Mouse (Mus musculus): ENCODE measurements around the gene Pde1c. TPM values are rescaled to one million over a fixed set of nuclear protein-coding genes. Genes with fewer than 3 reads are reported as not detected.
A peak's percentile ranks its signal among the peaks of the same experiment; 100 is the strongest.

Pde1c gene
- polyA plus RNA-seq, 1 experiment from 2014 or later, result 4.8 TPM

DNA sequence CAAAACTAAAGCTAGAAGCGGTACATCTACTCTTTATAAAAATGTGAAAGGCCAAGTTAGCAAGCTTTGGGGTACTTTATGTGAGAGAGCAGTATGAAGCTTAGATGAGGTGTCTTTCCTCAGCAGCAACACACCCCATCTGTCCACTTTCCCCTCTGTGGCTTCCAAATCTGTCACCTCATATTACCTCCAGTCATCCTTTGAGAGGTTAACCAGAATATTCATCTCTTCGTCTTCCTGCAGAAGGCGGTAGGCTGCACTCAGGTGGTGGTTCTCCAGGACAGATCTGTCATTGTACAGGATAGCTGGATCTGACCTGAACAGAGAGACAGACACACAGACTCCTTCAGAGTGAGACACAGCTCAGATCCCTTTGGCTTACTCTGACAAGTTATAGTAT is 412.1 kb downstream of the Pde1c start:
- Histone ChIP-seq H3K27ac (ENCODE audit: low read depth, low read length) (no peak overlapping the region), H3K4me3 (ENCODE audit: low read depth, low read length) (no peak overlapping the region), H3K27me3 (ENCODE audit: control insufficient read depth, insufficient read depth, low read length) (no peaks in the 10 kb centered on the region), H3K36me3 (ENCODE audit: control insufficient read depth, insufficient read depth, low read length) (no peaks in the 10 kb centered on the region), H3K4me2 (no peak overlapping the region), H3K9me3 (ENCODE audit: control insufficient read depth, low read length) (no peaks in the 10 kb centered on the region), H3K4me1 (ENCODE audit: control insufficient read depth, insufficient read depth, low read length) (no peaks in the 10 kb centered on the region), H3K9ac (ENCODE audit: low read length) (no peak overlapping the region)
- WGBS, result 94% methylated on average over 3 of the region's 3 CpGs
- DNase-seq (ENCODE audit: low spot score, missing footprints) (no peak), ATAC-seq (ENCODE audit: low FRiP score) (no peak)

DNA sequence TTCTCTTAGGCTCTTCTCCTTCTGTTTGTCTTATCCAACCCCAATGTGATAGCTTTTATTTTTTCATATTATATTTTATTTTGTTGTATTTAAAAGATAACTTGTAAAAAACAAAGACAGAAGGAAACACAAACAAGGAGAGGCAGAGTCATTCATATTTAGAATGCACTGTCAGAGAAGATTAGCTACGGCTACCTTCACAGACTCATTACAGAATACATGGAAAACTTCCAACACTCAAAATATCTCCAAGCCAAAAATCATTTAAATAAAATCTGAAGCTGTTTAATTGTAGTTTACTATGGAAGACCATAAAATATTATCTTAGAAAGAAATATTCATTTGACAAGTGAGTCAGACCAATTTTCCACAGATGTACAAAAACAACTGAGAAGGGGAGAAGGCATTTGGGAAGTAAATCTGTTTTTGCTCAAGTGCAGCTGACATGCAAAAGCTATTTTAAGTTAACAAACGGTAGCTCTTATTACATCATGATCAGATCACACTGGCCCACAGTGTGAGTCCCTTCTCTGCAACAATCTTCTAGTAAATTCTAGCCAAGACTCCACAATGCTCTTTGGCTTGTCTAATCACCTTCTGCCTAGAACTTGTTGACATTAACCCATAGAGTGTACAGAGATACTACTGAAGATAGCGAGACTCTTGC is 438.3 kb downstream of the Pde1c start:
- no peak overlapping the region for H3K4me2 ChIP-seq
- ATAC-seq (ENCODE audit: low FRiP score) (no peak), DNase-seq (ENCODE audit: low spot score, missing footprints) (no peak)
- no peaks in the 10 kb centered on the region for H3K9me3 ChIP-seq (ENCODE audit: control insufficient read depth, low read length)
- no peak overlapping the region for H3K4me3 ChIP-seq (ENCODE audit: low read depth, low read length)
- no peak overlapping the region for H3K9ac ChIP-seq (ENCODE audit: low read length)
- no peak overlapping the region for H3K27ac ChIP-seq (ENCODE audit: low read depth, low read length)
- H3K27me3 ChIP-seq (ENCODE audit: control insufficient read depth, insufficient read depth, low read length), result no peaks in the 10 kb centered on the region
- no peaks in the 10 kb centered on the region for H3K4me1 ChIP-seq (ENCODE audit: control insufficient read depth, insufficient read depth, low read length)
- H3K36me3 ChIP-seq (ENCODE audit: control insufficient read depth, insufficient read depth, low read length), result no peaks in the 10 kb centered on the region
- WGBS, result 88% methylated on average over 3 of the region's 3 CpGs

DNA sequence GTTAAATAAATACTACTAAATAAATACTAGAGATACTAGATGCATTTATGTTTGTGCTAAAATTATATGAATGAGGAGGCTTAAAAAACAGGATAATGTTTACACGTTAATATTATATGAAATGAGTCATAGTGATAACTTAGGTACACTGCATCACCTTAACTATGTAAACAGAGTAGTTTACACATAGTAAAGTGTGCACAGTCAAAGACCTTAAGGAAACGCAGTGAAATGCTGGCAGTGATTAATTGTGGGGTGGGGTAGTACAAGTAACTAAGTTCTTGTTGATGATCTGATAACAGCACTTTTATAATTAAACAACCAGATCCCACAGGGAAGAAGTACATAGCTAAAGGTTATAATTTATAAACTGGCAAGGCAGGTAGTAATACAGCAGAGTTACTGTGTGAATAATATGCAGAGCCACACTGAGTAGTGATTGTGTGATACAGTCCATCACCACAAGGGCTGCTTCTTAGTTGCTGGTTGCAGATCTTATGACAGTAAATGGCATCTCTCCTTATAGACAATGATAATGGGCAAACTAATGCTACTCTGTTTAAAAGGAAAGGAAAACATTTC is 469.3 kb downstream of the Pde1c start:
- Histone ChIP-seq H3K27ac (ENCODE audit: low read depth, low read length) (no peak overlapping the region), H3K9ac (ENCODE audit: low read length) (no peak overlapping the region), H3K4me3 (ENCODE audit: low read depth, low read length) (no peak overlapping the region), H3K27me3 (ENCODE audit: control insufficient read depth, insufficient read depth, low read length) (no peaks in the 10 kb centered on the region), H3K36me3 (ENCODE audit: control insufficient read depth, insufficient read depth, low read length) (no peaks in the 10 kb centered on the region), H3K9me3 (ENCODE audit: control insufficient read depth, low read length) (peaks cover 4% of the 10 kb centered on the region; the same call in 1 of the 2 replicates), H3K4me2 (no peak overlapping the region), H3K4me1 (ENCODE audit: control insufficient read depth, insufficient read depth, low read length) (no peaks in the 10 kb centered on the region)
- DNase-seq (ENCODE audit: low spot score, missing footprints) (no peak), ATAC-seq (ENCODE audit: low FRiP score) (no peak)
- 93% methylated on average over 2 of the region's 2 CpGs for WGBS

DNA sequence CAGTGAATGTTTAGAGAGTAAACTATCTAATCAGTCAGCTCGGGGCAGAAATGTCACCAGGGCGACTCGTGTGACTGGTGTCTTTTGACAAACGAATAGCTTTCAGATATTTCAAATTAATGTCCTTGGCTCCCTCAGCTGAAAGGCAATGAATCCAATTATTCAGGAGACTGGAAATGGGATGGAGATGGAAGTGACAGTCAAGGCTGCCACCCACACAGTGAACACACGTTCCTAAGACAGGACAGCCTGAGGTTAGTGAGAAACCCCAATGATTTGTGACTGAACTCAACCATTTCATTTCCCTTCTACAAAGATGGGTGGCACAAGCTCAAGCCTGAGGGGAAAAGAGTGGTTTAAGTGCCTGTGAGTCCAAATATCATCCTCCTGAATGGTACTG is 470.5 kb downstream of the Pde1c start:
- Histone ChIP-seq H3K9ac (ENCODE audit: low read length) (no peak overlapping the region), H3K4me1 (ENCODE audit: control insufficient read depth, insufficient read depth, low read length) (no peaks in the 10 kb centered on the region), H3K27me3 (ENCODE audit: control insufficient read depth, insufficient read depth, low read length) (no peaks in the 10 kb centered on the region), H3K36me3 (ENCODE audit: control insufficient read depth, insufficient read depth, low read length) (no peaks in the 10 kb centered on the region), H3K4me2 (no peak overlapping the region), H3K4me3 (ENCODE audit: low read depth, low read length) (no peak overlapping the region), H3K27ac (ENCODE audit: low read depth, low read length) (no peak overlapping the region), H3K9me3 (ENCODE audit: control insufficient read depth, low read length) (peaks cover 4% of the 10 kb centered on the region; the same call in 1 of the 2 replicates)
- 84% methylated on average over 5 of the region's 5 CpGs for WGBS
- DNase-seq (ENCODE audit: low spot score, missing footprints), result no peak
- ATAC-seq (ENCODE audit: low FRiP score), result no peak

DNA sequence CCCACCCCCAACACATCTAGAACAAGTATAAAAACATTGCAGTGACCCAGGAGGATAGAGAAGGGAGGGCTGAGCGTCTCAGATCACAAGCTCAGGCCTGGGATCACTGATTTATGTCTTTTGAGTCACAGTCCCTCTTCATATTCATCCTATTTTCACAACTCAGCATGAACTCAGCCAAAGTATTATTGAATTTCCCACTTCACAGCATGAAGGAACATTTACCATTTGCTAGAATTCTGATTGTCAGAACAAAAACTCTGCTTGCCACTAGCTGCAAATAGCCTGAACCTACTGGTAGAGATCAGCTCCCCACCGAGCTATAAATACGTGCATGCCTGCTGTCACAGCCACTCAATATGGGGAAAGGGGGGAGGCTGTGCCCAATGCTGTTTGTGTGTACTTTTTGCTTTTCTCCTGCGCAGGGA is 492.5 kb downstream of the Pde1c start:
- H3K36me3 ChIP-seq (ENCODE audit: control insufficient read depth, insufficient read depth, low read length), result no peaks in the 10 kb centered on the region
- no peak overlapping the region for H3K4me3 ChIP-seq (ENCODE audit: low read depth, low read length)
- no peak overlapping the region for H3K9ac ChIP-seq (ENCODE audit: low read length)
- H3K4me2 ChIP-seq, result no peak overlapping the region
- peak; percentile 64; the same call in 1 of the 2 replicates for ATAC-seq (ENCODE audit: low FRiP score)
- H3K27ac ChIP-seq (ENCODE audit: low read depth, low read length), result no peak overlapping the region
- peak; percentile 79 for DNase-seq (ENCODE audit: low spot score, missing footprints)
- H3K9me3 ChIP-seq (ENCODE audit: control insufficient read depth, low read length), result no peaks in the 10 kb centered on the region
- no peaks in the 10 kb centered on the region for H3K27me3 ChIP-seq (ENCODE audit: control insufficient read depth, insufficient read depth, low read length)
- no peaks in the 10 kb centered on the region for H3K4me1 ChIP-seq (ENCODE audit: control insufficient read depth, insufficient read depth, low read length)
- 38% methylated on average over 4 of the region's 4 CpGs for WGBS

DNA sequence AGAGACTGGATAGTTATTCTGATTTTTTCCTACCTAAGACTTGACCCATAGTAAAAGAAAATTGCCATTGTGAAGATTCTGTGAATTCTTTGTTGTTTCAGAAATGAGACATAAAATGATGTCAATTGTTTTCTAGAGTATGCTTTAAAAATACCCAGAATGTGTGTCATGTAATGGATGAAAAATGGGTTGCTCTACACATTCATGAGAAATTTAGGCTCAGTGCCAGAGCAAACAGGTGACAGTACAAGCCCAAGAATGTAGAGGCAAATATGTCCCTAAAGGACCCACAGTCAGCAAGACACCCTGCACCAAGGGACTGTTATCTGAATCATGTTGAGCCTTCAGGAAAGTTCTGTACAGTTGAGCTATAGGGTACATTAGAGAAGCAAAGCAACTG is 500.4 kb downstream of the Pde1c start:
- Histone ChIP-seq H3K36me3 (ENCODE audit: control insufficient read depth, insufficient read depth, low read length) (no peaks in the 10 kb centered on the region), H3K27ac (ENCODE audit: low read depth, low read length) (no peak overlapping the region), H3K9me3 (ENCODE audit: control insufficient read depth, low read length) (no peaks in the 10 kb centered on the region), H3K4me2 (no peak overlapping the region), H3K27me3 (ENCODE audit: control insufficient read depth, insufficient read depth, low read length) (no peaks in the 10 kb centered on the region), H3K4me1 (ENCODE audit: control insufficient read depth, insufficient read depth, low read length) (no peaks in the 10 kb centered on the region), H3K9ac (ENCODE audit: low read length) (no peak overlapping the region), H3K4me3 (ENCODE audit: low read depth, low read length) (no peak overlapping the region)
- ATAC-seq (ENCODE audit: low FRiP score) (no peak), DNase-seq (ENCODE audit: low spot score, missing footprints) (peak; percentile 62)

DNA sequence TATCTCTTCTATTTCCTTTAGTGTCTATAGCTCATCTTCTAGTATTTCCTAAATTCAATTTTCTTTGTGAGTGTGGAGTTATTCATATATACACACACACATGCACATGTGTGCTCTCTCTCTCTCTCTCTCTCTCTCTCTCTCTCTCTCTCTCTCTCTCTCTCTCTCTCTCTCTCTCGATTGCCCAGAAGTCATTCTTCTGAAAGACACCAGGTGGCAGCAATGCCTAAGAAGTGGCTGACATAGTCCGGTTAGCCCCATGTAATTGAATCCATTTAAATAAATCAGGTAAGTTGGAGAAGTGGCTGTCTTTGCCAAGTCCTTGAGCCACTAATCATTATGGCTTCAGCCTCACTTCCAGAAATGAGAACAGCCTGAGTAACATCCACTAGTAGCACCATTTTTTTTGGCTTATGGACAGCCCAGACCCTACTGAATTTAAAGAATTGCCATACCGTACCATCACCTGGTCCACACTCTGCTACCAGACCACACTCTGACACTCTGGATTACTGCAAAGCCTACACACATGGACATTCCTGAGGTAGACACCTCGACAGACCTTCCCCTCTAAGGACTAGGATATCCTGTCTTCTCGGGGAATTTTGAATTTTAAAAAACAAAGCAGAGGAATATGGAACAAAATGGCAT is 502.1 kb downstream of the Pde1c start:
- Histone ChIP-seq H3K9ac (ENCODE audit: low read length) (no peak overlapping the region), H3K9me3 (ENCODE audit: control insufficient read depth, low read length) (no peaks in the 10 kb centered on the region), H3K4me3 (ENCODE audit: low read depth, low read length) (no peak overlapping the region), H3K27ac (ENCODE audit: low read depth, low read length) (no peak overlapping the region), H3K27me3 (ENCODE audit: control insufficient read depth, insufficient read depth, low read length) (no peaks in the 10 kb centered on the region), H3K4me2 (no peak overlapping the region), H3K36me3 (ENCODE audit: control insufficient read depth, insufficient read depth, low read length) (no peaks in the 10 kb centered on the region), H3K4me1 (ENCODE audit: control insufficient read depth, insufficient read depth, low read length) (no peaks in the 10 kb centered on the region)
- ATAC-seq (ENCODE audit: low FRiP score) (peak; percentile 84), DNase-seq (ENCODE audit: low spot score, missing footprints) (peak; percentile 90)
- 41% methylated on average over 5 of the region's 5 CpGs for WGBS

DNA sequence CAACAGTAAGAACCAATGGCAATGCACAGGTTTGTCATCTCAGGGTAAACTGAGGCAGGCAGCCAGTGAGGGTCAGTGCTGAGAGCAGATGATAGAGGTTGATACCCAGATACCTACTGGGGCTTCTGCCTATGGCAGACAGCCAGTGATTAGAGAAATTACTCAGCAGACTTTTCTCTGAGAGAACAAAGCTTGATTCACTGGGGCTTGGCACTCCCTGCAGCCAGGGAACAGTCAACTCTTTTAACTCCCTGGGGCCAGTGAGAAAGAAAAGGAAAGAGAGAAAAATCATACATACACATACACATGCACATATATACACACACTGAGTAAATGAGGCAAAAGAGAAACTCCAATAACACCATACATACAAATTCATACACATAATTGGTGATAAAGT is 505.2 kb downstream of the Pde1c start:
- Histone ChIP-seq H3K4me3 (ENCODE audit: low read depth, low read length) (no peak overlapping the region), H3K9me3 (ENCODE audit: control insufficient read depth, low read length) (no peaks in the 10 kb centered on the region), H3K27me3 (ENCODE audit: control insufficient read depth, insufficient read depth, low read length) (no peaks in the 10 kb centered on the region), H3K4me2 (no peak overlapping the region), H3K27ac (ENCODE audit: low read depth, low read length) (no peak overlapping the region), H3K4me1 (ENCODE audit: control insufficient read depth, insufficient read depth, low read length) (no peaks in the 10 kb centered on the region), H3K36me3 (ENCODE audit: control insufficient read depth, insufficient read depth, low read length) (no peaks in the 10 kb centered on the region), H3K9ac (ENCODE audit: low read length) (no peak overlapping the region)
- no peak for ATAC-seq (ENCODE audit: low FRiP score)
- no peak for DNase-seq (ENCODE audit: low spot score, missing footprints)

DNA sequence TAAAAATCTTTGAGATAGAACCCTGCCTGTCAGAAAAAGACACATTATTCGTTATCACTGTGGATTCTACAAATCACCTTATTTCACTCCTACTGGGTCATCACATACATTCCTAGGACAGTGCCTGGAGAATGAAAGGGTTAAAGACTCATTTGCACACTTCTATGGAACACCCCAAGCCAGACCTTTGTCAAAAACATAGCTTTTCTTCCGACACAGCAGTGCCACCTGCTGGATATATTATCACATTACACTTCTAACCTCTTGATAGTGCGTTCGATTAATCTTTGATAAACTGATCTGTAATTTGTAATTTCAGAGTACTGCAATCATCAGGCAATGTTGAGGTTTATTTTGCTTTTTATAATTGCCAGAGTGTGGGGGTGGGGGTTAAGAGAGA is 519.8 kb downstream of the Pde1c start:
- H3K27me3 ChIP-seq (ENCODE audit: control insufficient read depth, insufficient read depth, low read length), result no peaks in the 10 kb centered on the region
- H3K4me1 ChIP-seq (ENCODE audit: control insufficient read depth, insufficient read depth, low read length), result no peaks in the 10 kb centered on the region
- H3K36me3 ChIP-seq (ENCODE audit: control insufficient read depth, insufficient read depth, low read length), result no peaks in the 10 kb centered on the region
- H3K27ac ChIP-seq (ENCODE audit: low read depth, low read length), result no peak overlapping the region
- ATAC-seq (ENCODE audit: low FRiP score), result peak; percentile 66
- 35% methylated on average over 4 of the region's 4 CpGs for WGBS
- no peak overlapping the region for H3K4me2 ChIP-seq
- no peak overlapping the region for H3K9ac ChIP-seq (ENCODE audit: low read length)
- DNase-seq (ENCODE audit: low spot score, missing footprints), result peak; percentile 93
- H3K9me3 ChIP-seq (ENCODE audit: control insufficient read depth, low read length), result no peaks in the 10 kb centered on the region
- H3K4me3 ChIP-seq (ENCODE audit: low read depth, low read length), result no peak overlapping the region

All from midbrain, embryonic 11.5 days (tissue).